Mouse (Mus musculus) liver, adult 2 months (tissue): Measurements from ENCODE around the gene Defa32. TPM values are rescaled to one million over a fixed set of nuclear protein-coding genes. Genes with fewer than 3 reads are reported as not detected.
"Not testable (repeated sequence)": the region's sequence is repeated elsewhere in the genome, so short reads cannot be mapped to it uniquely, and the experiment has no call there.

Experiments
- DNase-seq: peaks from one replicate; pipeline ENCODE4 v3.0.0-alpha.2; 2011; ENCODE audit warnings: low read depth, low spot score; ENCODE audit errors: extremely low read depth
- H3K27ac ChIP-seq: fragments of 200-500 bp; replicated peaks from 2 replicates; pipeline ENCODE4 v1.5.1; 2012; ENCODE audit warnings: low read depth, mild to moderate bottlenecking, control low read depth, inconsistent platforms, low read length; ENCODE audit not compliant: insufficient read depth
- H3K27me3 ChIP-seq: fragments of 200-500 bp; 2 replicates; pipeline ENCODE4 v1.6.1; 2012; ENCODE audit warnings: mild to moderate bottlenecking, moderate library complexity, low read length, inconsistent platforms; ENCODE audit not compliant: control insufficient read depth, insufficient read depth
- H3K36me3 ChIP-seq: fragments of 200-500 bp; 2 replicates; pipeline ENCODE4 v1.6.1; 2012; ENCODE audit warnings: low read length, inconsistent platforms; ENCODE audit not compliant: control insufficient read depth, insufficient read depth
- H3K4me1 ChIP-seq: fragments of 200-500 bp; 2 replicates; pipeline ENCODE4 v1.6.1; 2011; ENCODE audit warnings: low read length; ENCODE audit not compliant: control insufficient read depth, insufficient read depth
- H3K4me3 ChIP-seq: fragments of 200-500 bp; 2 replicates; pipeline ENCODE4 v1.5.1; 2011; ENCODE audit warnings: low read depth, mild to moderate bottlenecking, control low read depth, low read length, moderate library complexity; ENCODE audit not compliant: insufficient read depth
- H3K79me2 ChIP-seq: fragments of 200-500 bp; 2 replicates; pipeline ENCODE4 v1.6.1; 2012; ENCODE audit warnings: inconsistent platforms, mild to moderate bottlenecking, low read length, moderate library complexity; ENCODE audit not compliant: control insufficient read depth, insufficient read depth
- H3K9ac ChIP-seq: fragments of 200-500 bp; 2 replicates; pipeline ENCODE4 v1.6.1; 2012; ENCODE audit warnings: low read depth, mild to moderate bottlenecking, control low read depth, inconsistent platforms, low read length
- WGBS: fragments of 180-500 bp; shearing (Covaris S2); methylation state at CpG from one replicate; pipeline ENCODE4 v1.1.7; 2018; 5-methylcytosine and 5-hydroxymethylcytosine counted together
- polyA plus RNA-seq: library from polyadenylated mRNA; depleted of rRNA; stranded (reverse); fragments of >200 nt; gene quantifications from 2 replicates; pipeline ENCODE4 v1.2.3, GENCODE M21; 2012; rRNA removed
- total RNA-seq: library from RNA; depleted of rRNA; stranded (reverse); fragments of >200 nt; gene quantifications from 2 replicates; pipeline ENCODE4 v1.2.3, GENCODE M21; 2014; rRNA removed

Defa32 gene
- total RNA-seq (not detected in 2 replicates), polyA plus RNA-seq (not detected in 2 replicates)

DNA sequence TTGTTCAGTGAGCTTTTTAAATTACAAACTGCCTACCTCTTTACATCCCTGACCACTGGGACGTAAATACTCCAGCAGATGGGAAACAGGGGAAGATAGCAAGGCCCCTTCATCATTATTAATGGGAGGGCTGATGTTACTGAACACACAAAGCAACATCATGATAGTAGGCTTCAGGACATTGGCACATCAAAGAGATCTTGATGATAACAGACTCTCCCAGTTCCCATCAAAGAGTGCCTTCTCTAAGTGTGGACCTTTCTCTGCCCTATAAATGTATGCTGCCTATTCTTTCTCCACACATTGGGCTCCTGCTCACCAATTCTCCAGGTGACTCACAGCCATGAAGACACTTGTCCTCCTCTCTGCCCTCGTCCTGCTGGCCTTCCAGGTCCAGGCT lies at the start of gene Defa32:
Gene Defa32 (plus strand): TSS at position 301 of the 400 bp plus-strand sequence.
- not testable (repeated sequence) for H3K9ac ChIP-seq, DNase-seq, H3K4me1 ChIP-seq, H3K4me3 ChIP-seq, H3K27ac ChIP-seq, H3K79me2 ChIP-seq, H3K27me3 ChIP-seq, H3K36me3 ChIP-seq
- no CpG with 5 or more reads among the region's 2 CpGs for WGBS

DNA sequence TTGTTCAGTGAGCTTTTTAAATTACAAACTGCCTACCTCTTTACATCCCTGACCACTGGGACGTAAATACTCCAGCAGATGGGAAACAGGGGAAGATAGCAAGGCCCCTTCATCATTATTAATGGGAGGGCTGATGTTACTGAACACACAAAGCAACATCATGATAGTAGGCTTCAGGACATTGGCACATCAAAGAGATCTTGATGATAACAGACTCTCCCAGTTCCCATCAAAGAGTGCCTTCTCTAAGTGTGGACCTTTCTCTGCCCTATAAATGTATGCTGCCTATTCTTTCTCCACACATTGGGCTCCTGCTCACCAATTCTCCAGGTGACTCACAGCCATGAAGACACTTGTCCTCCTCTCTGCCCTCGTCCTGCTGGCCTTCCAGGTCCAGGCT lies 19.9 kb upstream of the Defa32 start, which contains the start of gene Defa20:
Gene Defa20 (plus strand): TSS at position 301 of the 400 bp plus-strand sequence.
- not testable (repeated sequence) for H3K27me3 ChIP-seq, H3K79me2 ChIP-seq, H3K9ac ChIP-seq, DNase-seq, H3K4me1 ChIP-seq, H3K36me3 ChIP-seq, H3K27ac ChIP-seq, H3K4me3 ChIP-seq
- WGBS: no CpG with 5 or more reads among the region's 2 CpGs

DNA sequence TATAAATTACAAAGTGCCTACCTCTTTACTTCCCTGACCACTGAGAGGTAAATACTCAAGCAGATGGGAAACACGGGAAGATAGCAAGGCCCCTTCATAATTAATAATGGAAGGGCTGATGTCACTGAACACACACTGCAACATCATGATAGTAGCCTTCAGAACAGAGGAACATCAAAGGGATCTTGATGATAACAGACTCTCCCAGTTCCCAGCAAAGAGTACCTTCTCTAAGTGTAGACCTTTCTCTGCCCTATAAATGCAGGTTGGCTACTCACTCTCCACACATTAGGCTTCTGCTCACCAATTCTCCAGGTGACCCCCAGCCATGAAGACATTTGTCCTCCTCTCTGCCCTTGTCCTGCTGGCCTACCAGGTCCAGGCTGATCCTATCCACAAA lies 36.3 kb downstream of the Defa32 start, which contains the start of gene Defa37:
Gene Defa37 (plus strand): TSS at position 301 of the 400 bp plus-strand sequence.
- H3K79me2 ChIP-seq, H3K36me3 ChIP-seq, H3K4me1 ChIP-seq, H3K27ac ChIP-seq, DNase-seq, H3K4me3 ChIP-seq, H3K9ac ChIP-seq, H3K27me3 ChIP-seq: not testable (repeated sequence)
- no CpG with 5 or more reads among the region's 1 CpGs for WGBS

Other genes starting within 250 kb of the Defa32 start
- gene Defa27, start 213.5 kb upstream of the Defa32 start, total RNA-seq: not detected in 2 replicates
- not detected in 2 replicates for gene Defa27, start 213.5 kb upstream of the Defa32 start, polyA plus RNA-seq
- not detected in 2 replicates for gene Defa29, start 202.0 kb upstream of the Defa32 start, total RNA-seq
- gene Defa29, start 202.0 kb upstream of the Defa32 start, polyA plus RNA-seq: not detected in 2 replicates
- gene Defa2, start 150.5 kb upstream of the Defa32 start, total RNA-seq: not detected in 2 replicates
- not detected in 2 replicates for gene Defa2, start 150.5 kb upstream of the Defa32 start, polyA plus RNA-seq
- not detected in 2 replicates for gene Defa33, start 137.2 kb upstream of the Defa32 start, total RNA-seq
- not detected in 2 replicates for gene Defa33, start 137.2 kb upstream of the Defa32 start, polyA plus RNA-seq
- not detected in 2 replicates for gene Defa36, start 101.6 kb upstream of the Defa32 start, total RNA-seq
- not detected in 2 replicates for gene Defa36, start 101.6 kb upstream of the Defa32 start, polyA plus RNA-seq
- gene Gm7849, start 72.5 kb upstream of the Defa32 start, total RNA-seq: not detected in 2 replicates
- gene Gm7849, start 72.5 kb upstream of the Defa32 start, polyA plus RNA-seq: not detected in 2 replicates
- not detected in 2 replicates for gene Defa20, start 19.8 kb upstream of the Defa32 start, total RNA-seq
- not detected in 2 replicates for gene Defa20, start 19.8 kb upstream of the Defa32 start, polyA plus RNA-seq
- gene Defa37, start 36.4 kb downstream of the Defa32 start, total RNA-seq: not detected in 2 replicates
- not detected in 2 replicates for gene Defa37, start 36.4 kb downstream of the Defa32 start, polyA plus RNA-seq
- gene Defa28, start 54.0 kb downstream of the Defa32 start, total RNA-seq: not detected in 2 replicates
- not detected in 2 replicates for gene Defa28, start 54.0 kb downstream of the Defa32 start, polyA plus RNA-seq
- not detected in 2 replicates for gene Gm7861, start 65.5 kb downstream of the Defa32 start, total RNA-seq
- not detected in 2 replicates for gene Gm7861, start 65.5 kb downstream of the Defa32 start, polyA plus RNA-seq
- not detected in 2 replicates for gene Defa26, start 89.2 kb downstream of the Defa32 start, total RNA-seq
- not detected in 2 replicates for gene Defa26, start 89.2 kb downstream of the Defa32 start, polyA plus RNA-seq
- gene Defa17, start 126.7 kb downstream of the Defa32 start, total RNA-seq: not detected in 2 replicates
- not detected in 2 replicates for gene Defa17, start 126.7 kb downstream of the Defa32 start, polyA plus RNA-seq
- gene Defa34, start 136.8 kb downstream of the Defa32 start, total RNA-seq: not detected in 2 replicates
- gene Defa34, start 136.8 kb downstream of the Defa32 start, polyA plus RNA-seq: not detected in 2 replicates
- not detected in 2 replicates for gene AY761184, start 174.6 kb downstream of the Defa32 start, total RNA-seq
- gene AY761184, start 174.6 kb downstream of the Defa32 start, polyA plus RNA-seq: not detected in 2 replicates
- gene Defa24, start 205.5 kb downstream of the Defa32 start, total RNA-seq: not detected in 2 replicates
- gene Defa24, start 205.5 kb downstream of the Defa32 start, polyA plus RNA-seq: not detected in 2 replicates